In genomic region chr17:47112556-47113225, GRCm38 (mm10) we compare ENCODE assay signal across 11 mouse cellular contexts.
A peak's percentile ranks its signal among the peaks of the same experiment; 100 is the strongest.
DNase-seq lines count a peak whose midpoint lies in the region; ATAC-seq and TF ChIP-seq lines count a peak whose summit lies in the region.
"Had no signal": no experiment of that assay in that cellular context is flagged by ENCODE, and none has a peak within 500 bp of the region (broad histone marks: within the 10 kb centered on the region; RNA-seq: fewer than 3 reads in every experiment).

No protein-coding gene starts in this region.

- ATAC-seq in liver, embryonic 11.5 days (replicated peaks; ENCODE audit: low FRiP score) = no peak

- no peaks in the 10 kb centered on the region for H3K27me3 ChIP-seq in liver, adult 2 months (ENCODE audit: control insufficient read depth, insufficient read depth, low read length)
- H3K27me3 ChIP-seq in liver, embryonic 11.5 days (replicated peaks; ENCODE audit: control insufficient read depth, insufficient read depth, low read length) = no peaks in the 10 kb centered on the region
- H3K27me3 ChIP-seq in splenic B cell, adult 2 months (ENCODE audit: control insufficient read depth, insufficient read depth, low read length, poor library complexity, severe bottlenecking) = no peaks in the 10 kb centered on the region
- H3K27me3 ChIP-seq: embryonic facial prominence, embryonic 15.5 days; hindbrain, embryonic 15.5 days had no signal

- H3K9me3 ChIP-seq in liver, embryonic 11.5 days (ENCODE audit: control insufficient read depth, low read length) = no peaks in the 10 kb centered on the region
- H3K9me3 ChIP-seq: embryonic facial prominence, embryonic 15.5 days; hindbrain, embryonic 15.5 days had no signal

- no peak overlapping the region for H3K4me2 ChIP-seq in liver, embryonic 11.5 days
- H3K4me2 ChIP-seq: embryonic facial prominence, embryonic 15.5 days; hindbrain, embryonic 15.5 days had no signal

- H3K9ac ChIP-seq in liver, adult 2 months (ENCODE audit: low read depth, low read length) = no peak overlapping the region
- H3K9ac ChIP-seq in liver, embryonic 11.5 days (ENCODE audit: low read depth, low read length) = no peak overlapping the region
- H3K9ac ChIP-seq: embryonic facial prominence, embryonic 15.5 days; hindbrain, embryonic 15.5 days had no signal

- H3K4me3 ChIP-seq in liver, adult 2 months (ENCODE audit: insufficient read depth, low read depth, low read length) = no peak overlapping the region
- no peak overlapping the region for H3K4me3 ChIP-seq in liver, embryonic 11.5 days (ENCODE audit: low read depth, low read length)
- H3K4me3 ChIP-seq: embryonic facial prominence, embryonic 15.5 days; hindbrain, embryonic 15.5 days; megakaryocyte, embryonic 14.5 days had no signal

- no peak for TF ChIP-seq POLR2A in liver, adult 2 months (IDR thresholded peaks at IDR 0.05; ENCODE audit: extremely low read depth, insufficient read depth, low read length)

- H3K79me2 ChIP-seq in liver, adult 2 months (ENCODE audit: control insufficient read depth, insufficient read depth, low read length) = no peaks in the 10 kb centered on the region

- H3K36me3 ChIP-seq in liver, adult 2 months (ENCODE audit: control insufficient read depth, insufficient read depth, low read length) = no peaks in the 10 kb centered on the region
- no peaks in the 10 kb centered on the region for H3K36me3 ChIP-seq in liver, embryonic 11.5 days (ENCODE audit: control insufficient read depth, insufficient read depth, low read length)
- H3K36me3 ChIP-seq in splenic B cell, adult 2 months (ENCODE audit: control insufficient read depth, insufficient read depth, low read length, poor library complexity, severe bottlenecking) = no peaks in the 10 kb centered on the region
- H3K36me3 ChIP-seq: embryonic facial prominence, embryonic 15.5 days; hindbrain, embryonic 15.5 days had no signal

- H3K27ac ChIP-seq in liver, adult 2 months (replicated peaks; ENCODE audit: insufficient read depth, low read depth, low read length) = no peak overlapping the region
- H3K27ac ChIP-seq in liver, embryonic 11.5 days (ENCODE audit: low read depth, low read length) = no peak overlapping the region
- H3K27ac ChIP-seq: embryonic facial prominence, embryonic 15.5 days; hindbrain, embryonic 15.5 days had no signal

- peak; percentile 21 for DNase-seq in adrenal gland, postnatal 14 days
- DNase-seq in adrenal gland, postnatal 4 days (ENCODE audit: low spot score in 2 of 2) = no peak
- DNase-seq in liver, adult 2 months (ENCODE audit: extremely low read depth, low read depth, low spot score) = no peak
- no peak for DNase-seq in liver, embryonic 11.5 days (ENCODE audit: low spot score)
- DNase-seq in heart, adult 9 months (ENCODE audit: low spot score in 2 of 2) = peak; percentile 40 to 59
- peak; percentile 5 for DNase-seq in splenic B cell, adult 2 months (ENCODE audit: low read depth, low spot score)
- DNase-seq in right cerebral cortex, postnatal 14 days = no peak
- DNase-seq in ovary, postnatal 14 days (ENCODE audit: low spot score) = no peak

- TF ChIP-seq CTCF in liver, adult 2 months (IDR thresholded peaks at IDR 0.05; ENCODE audit: low read depth, low read length) = peak; percentile 43

- WGBS in liver, adult 2 months = 91% methylated on average over 16 of the region's 16 CpGs
- WGBS in liver, embryonic 11.5 days = 84% methylated on average over 16 of the region's 16 CpGs

- H3K4me1 ChIP-seq in liver, adult 2 months (ENCODE audit: control insufficient read depth, insufficient read depth, low read length) = no peaks in the 10 kb centered on the region
- no peaks in the 10 kb centered on the region for H3K4me1 ChIP-seq in liver, embryonic 11.5 days (replicated peaks; ENCODE audit: control insufficient read depth, insufficient read depth, low read length)
- H3K4me1 ChIP-seq: embryonic facial prominence, embryonic 15.5 days; hindbrain, embryonic 15.5 days had no signal

Comparison
In these comparisons a context has a peak if more than half of its experiments do, and no peak if none do; other contexts are left out.
1. DNase-seq: peak in adrenal gland, postnatal 14 days (single experiment), heart, adult 9 months (2 of 2) and splenic B cell, adult 2 months (single experiment); none in adrenal gland, postnatal 4 days (0 of 2), liver, adult 2 months (single experiment), liver, embryonic 11.5 days (single experiment), right cerebral cortex, postnatal 14 days (single experiment) and ovary, postnatal 14 days (single experiment).